In the genomic region with DNA sequence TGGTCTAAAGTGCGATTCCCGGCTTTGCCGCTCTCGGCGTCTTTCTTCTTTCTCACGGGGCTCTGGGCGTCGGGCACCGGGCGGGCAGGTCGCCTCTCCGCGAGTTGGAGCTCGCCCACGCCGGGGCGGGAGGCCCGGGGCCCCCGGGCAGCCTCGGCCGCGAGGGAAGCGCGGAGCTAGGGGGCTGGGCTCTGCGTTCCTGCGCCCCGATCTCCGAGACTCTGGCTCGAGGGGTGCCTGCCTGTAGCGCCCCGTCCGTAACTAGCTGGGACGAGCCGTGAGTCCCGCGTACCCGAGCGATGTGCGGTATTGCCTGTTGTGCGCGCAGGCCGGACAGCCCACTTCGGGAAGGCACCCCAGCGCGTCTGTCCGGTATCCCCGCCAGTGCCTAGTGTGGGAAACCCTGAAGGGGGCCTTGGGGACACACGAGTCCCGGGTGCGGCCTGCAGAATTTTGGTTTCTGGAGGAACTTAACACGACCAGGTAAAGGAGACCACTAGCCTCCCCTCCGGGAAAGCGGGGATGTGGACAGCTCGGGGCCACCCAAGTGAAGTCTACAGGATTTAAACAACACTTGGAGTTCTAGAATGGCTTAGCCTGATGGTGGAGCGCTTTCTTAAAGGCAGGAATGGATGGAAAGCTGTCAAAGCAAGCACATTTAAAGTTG, we compare ENCODE assay signal across 8 mouse cellular contexts. TPM values are rescaled to one million over a fixed set of nuclear protein-coding genes. Genes with fewer than 3 reads are reported as not detected.
DNase-seq lines count a peak whose midpoint lies in the region; ATAC-seq lines count a peak whose summit lies in the region.

No protein-coding gene starts in this region.

- 0 out of 2 replicates have a peak, but pooled peaks cover 4% of the 10 kb centered on the region for H3K27me3 ChIP-seq in forebrain, embryonic 12.5 days
- peaks cover 7% of the 10 kb centered on the region for H3K27me3 ChIP-seq in liver, embryonic 16.5 days (ENCODE audit: control insufficient read depth, insufficient read depth, low read depth, low read length)
- H3K27me3 ChIP-seq in neural tube, embryonic 15.5 days (replicated peaks) = no peaks in the 10 kb centered on the region

- ATAC-seq in forebrain, embryonic 12.5 days (ENCODE audit: low FRiP score) = peak; percentile 62
- peak; percentile 24 for ATAC-seq in inflammation-experienced regulatory T-cells, adult 6 months
- no peak for ATAC-seq in liver, embryonic 16.5 days (ENCODE audit: low read depth)
- peak; percentile 62; the same call in 1 of the 2 replicates for ATAC-seq in neural tube, embryonic 15.5 days (ENCODE audit: low FRiP score)

- WGBS in forebrain, embryonic 12.5 days = under 1% methylated on average over 55 of the region's 55 CpGs
- WGBS in liver, embryonic 16.5 days (ENCODE audit: insufficient replicate concordance) = under 1% methylated on average over 54 of the region's 55 CpGs
- WGBS in neural tube, embryonic 15.5 days = under 1% methylated on average over 54 of the region's 55 CpGs

- peak overlapping the region; percentile 68 for H3K4me2 ChIP-seq in forebrain, embryonic 12.5 days
- H3K4me2 ChIP-seq in liver, embryonic 16.5 days (ENCODE audit: low read depth, low read length) = peak overlapping the region; percentile 91
- peak overlapping the region; percentile 78 for H3K4me2 ChIP-seq in neural tube, embryonic 15.5 days

- H3K9me3 ChIP-seq in forebrain, embryonic 12.5 days = no peaks in the 10 kb centered on the region
- no peaks in the 10 kb centered on the region for H3K9me3 ChIP-seq in liver, embryonic 16.5 days (replicated peaks; ENCODE audit: control insufficient read depth, low read length)
- no peaks in the 10 kb centered on the region for H3K9me3 ChIP-seq in neural tube, embryonic 15.5 days (replicated peaks)

- H3K27ac ChIP-seq in forebrain, embryonic 12.5 days = peak overlapping the region; percentile 94
- H3K27ac ChIP-seq in liver, embryonic 16.5 days (ENCODE audit: low read length) = peak overlapping the region; percentile 87
- peak overlapping the region; percentile 97 for H3K27ac ChIP-seq in neural tube, embryonic 15.5 days (replicated peaks)

- peaks cover 28% of the 10 kb centered on the region for H3K4me1 ChIP-seq in forebrain, embryonic 12.5 days
- H3K4me1 ChIP-seq in liver, embryonic 16.5 days (ENCODE audit: control insufficient read depth, low read depth, low read length) = peaks cover 9% of the 10 kb centered on the region
- peaks cover 46% of the 10 kb centered on the region for H3K4me1 ChIP-seq in neural tube, embryonic 15.5 days

- peak overlapping the region; percentile 65 for H3K4me3 ChIP-seq in forebrain, embryonic 12.5 days (replicated peaks)
- peak overlapping the region; percentile 74 for H3K4me3 ChIP-seq in liver, embryonic 16.5 days (ENCODE audit: low read depth, low read length)
- peak overlapping the region; percentile 83 for H3K4me3 ChIP-seq in neural tube, embryonic 15.5 days (replicated peaks)

- H3K9ac ChIP-seq in forebrain, embryonic 12.5 days = peak overlapping the region; percentile 77
- peak overlapping the region; percentile 75 for H3K9ac ChIP-seq in liver, embryonic 16.5 days (ENCODE audit: low read depth, low read length)
- peak overlapping the region; percentile 80 for H3K9ac ChIP-seq in neural tube, embryonic 15.5 days (replicated peaks)

- H3K36me3 ChIP-seq in forebrain, embryonic 12.5 days (replicated peaks) = no peaks in the 10 kb centered on the region
- H3K36me3 ChIP-seq in liver, embryonic 16.5 days (ENCODE audit: control insufficient read depth, insufficient read depth) = no peaks in the 10 kb centered on the region
- no peaks in the 10 kb centered on the region for H3K36me3 ChIP-seq in neural tube, embryonic 15.5 days

- peak; percentile 65 to 66 for DNase-seq in right cerebral cortex, postnatal 10 days (ENCODE audit: low spot score in 2 of 2)
- no peak for DNase-seq in right cerebral cortex, postnatal 36 days (ENCODE audit: low spot score in 2 of 2)
- DNase-seq in adrenal gland, postnatal 4 days (ENCODE audit: low spot score in 2 of 2) = peak; percentile 19 to 44
- no peak for DNase-seq in spleen, adult 12 weeks (ENCODE audit: low spot score)

RNA-seq across cellular contexts. Expression of a gene that starts 0.5 kb away (rescaled TPM):
- total RNA-seq in adrenal gland, postnatal 4 days (2021) = 10 to 100 TPM; 39.2 to 39.3 TPM
- polyA plus RNA-seq in forebrain, embryonic 12.5 days (2016; fragmentation: Nextera tagmentation; extraction: Ambion mirVana) = 14.7 and 15.6 TPM in 2 replicates
- 10 to 100 TPM in 2 of 3 experiments, 1 to 10 TPM in 1; 9.1 to 17.7 (median 13.8) TPM for polyA plus RNA-seq in inflammation-experienced regulatory T-cells, adult 6 months (2017; shearing (Covaris generic))
- 3.7 and 3.8 TPM in 2 replicates for polyA plus RNA-seq in liver, embryonic 16.5 days (2015; fragmentation: Nextera tagmentation; extraction: Ambion mirVana)
- polyA plus RNA-seq in neural tube, embryonic 15.5 days (2015; fragmentation: Nextera tagmentation; extraction: Ambion mirVana) = 9.3 and 13.3 TPM in 2 replicates

Comparison
In these comparisons a context has a peak if more than half of its experiments do, and no peak if none do; other contexts are left out.
1. DNase-seq: peak in right cerebral cortex, postnatal 10 days (2 of 2) and adrenal gland, postnatal 4 days (2 of 2); none in right cerebral cortex, postnatal 36 days (0 of 2) and spleen, adult 12 weeks (single experiment).
2. Peak in every context shown above with its lines, with median percentiles within 50 percentile points of each other: H3K27ac ChIP-seq, H3K4me2 ChIP-seq, H3K4me3 ChIP-seq and H3K9ac ChIP-seq.